Mouse (Mus musculus): Measurements from ENCODE around the gene Cand1.
A peak's percentile ranks its signal among the peaks of the same experiment; 100 is the strongest.

Cand1 gene

DNA sequence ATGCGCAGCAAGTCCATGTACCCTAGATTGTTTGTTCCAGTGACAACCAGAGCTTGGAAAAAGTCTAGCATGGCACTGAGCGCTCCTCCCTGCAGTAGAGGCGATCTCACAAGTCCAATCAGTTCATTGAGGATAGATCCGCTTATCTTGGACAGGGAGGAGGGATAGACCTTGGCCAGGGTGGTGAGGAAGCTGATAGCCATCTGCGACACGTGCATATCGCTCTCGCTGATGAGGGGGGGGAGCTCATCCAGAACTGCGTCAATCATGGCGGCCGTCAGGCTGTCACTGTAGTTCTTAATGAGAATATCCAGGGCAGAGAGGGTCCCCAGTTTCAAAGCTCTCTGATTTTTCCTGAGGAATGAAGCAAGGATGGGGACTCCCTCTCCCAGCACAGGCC lies 28.6 kb downstream of the Cand1 start:
- DNase-seq (ENCODE audit: low spot score in 2 of 2), result no peak

DNA sequence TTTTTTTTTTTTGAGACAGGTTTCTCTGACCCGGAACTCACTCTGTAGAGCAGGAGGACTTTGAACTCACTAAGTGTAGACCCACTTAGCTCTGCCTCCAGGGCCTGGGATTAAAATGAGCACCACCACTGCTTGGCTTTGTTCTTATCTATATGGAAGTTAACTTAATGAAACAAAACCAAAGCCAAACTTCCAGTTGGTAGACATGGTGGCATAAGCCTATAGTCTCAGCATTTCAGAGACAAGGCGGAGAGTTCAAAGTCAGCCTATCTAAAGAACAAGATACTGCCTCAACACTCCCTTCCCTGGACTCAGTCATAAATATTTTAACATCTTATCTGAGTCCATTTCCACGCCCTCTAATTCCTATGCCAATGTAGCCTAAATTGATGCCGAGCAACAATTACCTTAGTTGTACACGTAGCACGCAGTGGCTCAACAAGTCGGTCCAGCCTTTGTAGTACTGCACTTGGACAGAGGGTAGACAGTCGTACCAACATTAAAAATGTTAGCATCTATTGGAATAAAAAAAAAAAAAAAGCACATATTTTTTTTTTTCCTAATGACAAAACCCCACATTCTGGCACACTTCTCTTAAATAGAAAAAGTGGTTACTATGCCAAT lies 33.4 kb downstream of the Cand1 start:
- no peak for DNase-seq (ENCODE audit: low spot score in 2 of 2)

DNA sequence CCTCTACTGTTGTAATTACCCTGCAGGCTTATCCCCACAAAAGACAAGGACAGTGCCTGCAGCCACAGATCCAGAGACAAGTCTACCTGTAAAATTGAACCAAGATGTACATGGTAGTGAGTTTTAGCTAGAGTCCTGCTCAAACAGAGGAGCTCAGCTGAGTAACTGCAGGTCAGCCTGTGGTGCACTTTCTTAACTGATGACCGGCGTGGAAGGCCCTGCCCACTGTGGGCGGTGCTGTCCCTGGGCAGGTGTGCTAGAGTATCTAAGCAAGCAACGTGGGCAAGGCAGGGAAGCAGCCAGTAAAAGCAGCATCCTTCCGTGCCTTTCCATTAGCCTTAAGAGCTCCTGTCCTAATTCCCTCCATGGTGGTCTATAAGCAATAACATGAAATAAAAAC lies 34.6 kb downstream of the Cand1 start:
- no peak for DNase-seq (ENCODE audit: low spot score in 2 of 2)

DNA sequence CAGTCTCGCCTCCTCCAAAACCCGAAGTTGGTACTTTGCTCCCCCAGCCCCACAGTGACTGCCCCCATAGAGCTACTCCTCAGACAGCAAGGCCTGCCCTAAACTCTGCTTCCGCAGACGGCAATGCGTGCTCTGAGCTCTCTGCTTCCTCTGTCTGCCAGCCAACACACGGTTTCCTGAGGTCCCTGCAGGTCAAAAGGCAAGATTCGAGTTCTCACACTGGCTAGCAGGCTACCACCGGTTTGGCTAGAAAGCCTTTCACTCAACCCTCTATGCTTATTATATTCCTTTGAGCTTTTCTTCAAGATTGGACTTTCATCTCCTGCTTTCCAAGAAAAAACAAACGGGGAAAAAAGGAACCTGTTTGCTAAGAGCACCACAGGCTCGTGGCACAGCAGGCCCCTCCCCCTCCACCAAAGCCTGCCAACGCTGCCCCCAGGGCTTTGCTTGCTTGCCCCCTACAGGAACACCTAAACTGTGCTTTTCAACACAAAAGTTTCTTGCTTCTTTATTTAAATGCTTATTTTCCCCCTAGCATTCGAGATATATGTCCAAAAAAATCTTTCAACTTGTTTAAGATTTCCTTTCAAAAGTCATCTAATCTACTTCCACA lies 35.4 kb downstream of the Cand1 start:
- DNase-seq (ENCODE audit: low spot score in 2 of 2), result no peak

DNA sequence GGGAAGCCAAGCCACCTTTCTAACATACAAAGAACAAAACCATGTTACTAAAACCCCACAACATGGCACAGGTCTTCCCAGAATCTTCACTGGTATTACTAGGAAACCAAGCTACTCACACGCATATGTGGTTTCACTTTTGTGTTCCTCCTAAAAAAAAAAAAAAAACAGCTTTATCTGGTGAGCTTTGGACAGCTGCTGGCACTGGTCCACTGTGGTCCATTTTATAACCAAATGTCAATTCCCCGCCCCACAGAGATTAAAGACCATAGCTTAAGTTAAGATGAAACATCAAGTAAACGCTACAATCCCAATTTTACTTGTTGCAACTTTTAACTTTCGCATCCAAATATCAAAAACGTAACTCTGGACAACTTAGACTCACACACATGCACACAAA lies 40.0 kb downstream of the Cand1 start:
- DNase-seq (ENCODE audit: low spot score in 2 of 2), result no peak

DNA sequence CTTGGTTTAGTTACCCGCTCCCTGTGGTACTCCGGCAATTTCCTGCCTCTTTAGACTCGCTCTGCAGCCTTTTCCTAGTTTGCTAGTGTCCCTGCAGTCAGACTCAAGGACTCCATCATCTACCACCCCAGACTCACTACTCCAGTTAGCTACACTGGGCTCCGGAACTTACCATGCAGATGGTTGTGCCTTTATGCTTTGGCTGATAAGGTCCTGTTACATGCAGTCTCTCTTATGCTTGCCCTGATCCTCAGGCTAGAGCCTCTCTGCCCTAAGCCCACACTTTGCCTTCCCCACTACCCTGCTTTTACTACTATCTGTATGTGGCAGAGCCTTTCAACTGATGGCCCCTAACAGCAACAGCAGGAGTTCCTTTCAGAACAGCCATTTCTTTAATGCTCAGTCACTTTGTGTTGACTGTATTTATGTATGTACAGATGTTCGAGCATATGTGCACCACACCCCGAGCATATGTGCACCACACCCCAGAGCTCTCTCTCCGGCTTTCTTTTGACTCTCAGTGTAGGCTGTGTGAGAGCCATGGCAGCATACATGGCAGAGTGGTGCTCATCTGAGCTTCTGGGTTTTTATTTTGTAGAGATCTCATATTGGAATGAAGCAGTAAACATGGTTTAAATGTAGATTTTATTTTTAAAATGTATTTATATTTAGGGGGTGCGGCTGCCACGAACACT lies 41.5 kb downstream of the Cand1 start:
- peak in 1 of 2 experiments; percentile 29 for DNase-seq (ENCODE audit: low spot score in 2 of 2)

DNA sequence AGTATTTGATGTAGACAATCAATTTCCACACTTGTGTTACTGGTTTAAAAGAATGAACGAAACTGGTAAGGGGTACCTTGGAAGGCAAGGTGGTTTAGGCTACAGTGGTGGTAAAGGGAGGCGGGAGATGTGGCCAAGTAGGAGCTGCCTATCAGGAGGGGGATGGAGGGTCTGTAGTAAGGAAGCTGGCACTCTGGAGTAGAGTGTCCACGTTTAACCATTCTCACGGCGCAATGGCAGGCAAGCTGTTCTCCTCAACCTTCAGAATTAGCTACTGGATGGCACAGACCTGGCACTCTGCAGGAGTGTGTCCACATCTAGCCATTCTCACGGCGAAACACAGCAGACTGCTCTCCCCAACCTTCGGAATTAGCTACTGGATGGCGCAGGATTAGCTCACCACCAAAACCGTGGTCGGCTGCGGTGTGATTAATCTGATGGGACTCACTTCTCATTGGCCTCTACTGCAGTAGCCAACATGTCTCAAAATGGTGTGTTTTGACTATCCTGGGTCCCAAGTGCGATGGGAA lies 42.2 kb downstream of the Cand1 start:
- no peak for DNase-seq (ENCODE audit: low spot score in 2 of 2)

DNA sequence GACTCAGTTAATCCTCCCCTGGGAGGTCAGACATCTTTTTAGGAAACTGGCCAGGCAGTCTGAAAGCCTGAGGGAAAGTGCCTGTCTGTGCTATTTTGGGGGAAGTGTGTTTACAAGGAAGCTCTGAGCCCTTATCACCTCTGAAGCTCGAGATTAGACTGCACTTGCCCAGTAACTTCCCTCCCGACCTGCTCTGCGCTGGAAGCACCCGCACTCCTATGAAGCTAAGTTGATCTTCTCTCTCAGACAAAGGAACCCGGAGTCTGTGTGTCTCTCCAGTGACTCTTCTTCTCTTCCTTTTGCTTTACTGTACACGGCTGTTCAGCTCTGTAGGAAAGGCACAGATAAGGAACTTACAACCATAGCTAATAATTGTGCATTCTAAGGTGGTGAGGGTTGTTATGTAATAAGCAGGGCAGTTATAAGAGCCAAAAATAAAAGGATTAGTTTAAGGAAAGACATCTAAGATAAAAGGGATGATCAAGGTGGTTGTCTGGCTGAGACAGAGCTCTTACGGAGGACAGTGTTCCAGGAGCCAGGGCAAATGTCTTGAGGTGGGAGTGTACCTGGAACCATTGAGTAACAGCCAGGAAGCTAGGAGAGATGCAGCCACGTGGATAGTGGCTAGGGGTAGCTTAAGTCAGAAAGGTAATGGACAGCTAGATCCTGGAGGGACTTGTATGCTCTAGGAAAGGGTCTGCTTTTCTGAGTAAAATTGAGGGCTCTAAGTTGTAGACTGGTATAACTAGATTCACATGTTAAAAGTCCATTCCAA lies 47.1 kb downstream of the Cand1 start:
- DNase-seq (ENCODE audit: low spot score in 2 of 2), result no peak

DNA sequence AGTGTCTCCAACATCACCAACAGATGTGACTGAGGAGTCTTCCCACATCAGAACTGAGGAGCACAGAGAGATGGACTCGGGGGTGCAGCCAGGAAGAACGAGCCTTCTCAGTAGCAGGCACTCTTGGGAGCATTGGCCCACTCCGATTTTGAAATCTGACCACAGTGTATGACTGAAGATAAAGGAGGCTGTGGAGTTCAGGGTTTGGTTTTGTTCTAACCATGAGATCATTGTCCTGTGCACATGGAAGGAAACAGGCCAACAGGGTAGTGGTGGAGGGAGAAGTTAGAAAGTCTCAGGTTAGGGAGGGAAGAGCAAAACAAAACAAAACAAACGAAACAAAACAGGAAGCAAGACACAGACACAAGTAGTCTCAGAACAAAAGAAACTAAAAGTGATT lies 52.1 kb downstream of the Cand1 start:
- no peak for DNase-seq (ENCODE audit: low spot score in 2 of 2)

DNA sequence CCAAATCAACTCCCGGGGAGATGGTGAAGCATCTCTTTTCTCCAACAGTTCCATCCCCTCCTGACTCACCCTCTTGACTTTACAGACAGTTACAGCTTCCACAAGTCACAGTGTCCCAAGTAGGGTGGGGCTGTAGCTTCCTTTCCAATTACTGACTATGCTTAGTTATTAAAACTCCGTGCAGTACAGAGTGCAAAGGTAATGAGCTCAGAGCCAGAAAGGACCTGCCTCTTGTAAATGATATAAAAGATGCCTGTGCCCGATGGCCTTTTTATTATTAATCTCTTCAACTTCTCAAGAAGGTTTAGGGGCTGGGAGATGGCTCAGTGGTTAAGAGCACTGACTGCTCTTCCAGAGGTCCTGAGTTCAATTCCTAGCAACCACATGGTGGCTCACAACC lies 70.2 kb downstream of the Cand1 start:
- DNase-seq (ENCODE audit: low spot score in 2 of 2), result no peak

DNA sequence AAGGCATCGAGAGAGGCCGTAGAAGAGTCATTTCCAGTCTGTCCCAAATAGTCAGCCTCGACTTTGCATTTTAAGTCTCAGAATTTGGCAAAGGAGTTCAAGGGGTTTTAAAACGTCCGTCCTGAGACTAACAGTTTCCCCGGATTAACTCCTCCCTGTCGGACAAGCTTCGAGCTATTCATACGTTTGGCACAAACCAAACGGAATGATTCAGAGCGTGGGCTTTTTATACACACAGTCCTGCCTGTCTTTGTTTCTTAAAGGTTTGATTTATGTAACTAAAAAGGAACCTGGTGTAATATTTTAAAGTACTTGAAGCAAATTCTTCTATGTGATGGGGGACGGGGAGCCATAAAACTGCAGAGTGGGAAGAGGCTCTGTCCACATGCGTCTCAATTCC lies 70.6 kb downstream of the Cand1 start:
- DNase-seq (ENCODE audit: low spot score in 2 of 2), result no peak

DNA sequence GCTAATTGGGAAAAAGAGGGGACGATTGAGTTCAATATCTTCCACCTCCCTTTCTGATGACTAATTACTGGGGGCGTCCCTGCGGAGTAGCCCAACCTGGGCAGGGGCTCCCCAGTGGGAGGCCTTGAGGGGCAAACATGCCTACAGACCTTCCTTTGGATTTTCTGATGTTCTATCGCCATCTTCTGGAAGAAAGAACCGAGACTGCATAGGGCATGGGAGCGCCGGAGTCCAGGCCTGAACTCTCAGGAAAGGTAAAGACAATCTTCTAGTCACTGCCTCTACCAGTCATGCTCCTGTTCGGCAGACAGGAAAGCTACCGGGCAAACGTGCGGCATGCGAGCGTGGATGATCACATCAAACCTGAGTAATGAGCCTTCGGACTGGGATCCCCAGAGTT lies 71.1 kb downstream of the Cand1 start:
- DNase-seq (ENCODE audit: low spot score in 2 of 2), result no peak

DNA sequence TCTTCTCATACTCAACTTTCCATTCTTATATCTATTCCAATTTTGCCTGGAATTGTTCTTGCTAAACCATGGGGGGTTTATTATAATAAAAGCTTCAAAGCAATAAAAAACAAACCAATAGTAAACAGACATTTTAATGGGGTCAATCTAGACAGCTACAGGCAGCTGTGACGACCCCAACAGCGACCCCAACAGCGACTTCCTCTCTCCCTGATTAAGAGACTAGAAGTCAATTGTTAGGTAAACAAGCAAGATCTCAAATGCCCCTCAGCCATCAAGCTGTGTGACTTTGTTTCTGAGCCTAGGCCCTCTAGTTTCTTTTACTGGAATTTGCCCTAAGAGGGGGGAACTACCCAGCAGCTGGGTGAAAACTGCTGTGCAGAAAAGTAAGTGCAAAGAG lies 72.0 kb downstream of the Cand1 start:
- DNase-seq (ENCODE audit: low spot score in 2 of 2), result no peak

DNA sequence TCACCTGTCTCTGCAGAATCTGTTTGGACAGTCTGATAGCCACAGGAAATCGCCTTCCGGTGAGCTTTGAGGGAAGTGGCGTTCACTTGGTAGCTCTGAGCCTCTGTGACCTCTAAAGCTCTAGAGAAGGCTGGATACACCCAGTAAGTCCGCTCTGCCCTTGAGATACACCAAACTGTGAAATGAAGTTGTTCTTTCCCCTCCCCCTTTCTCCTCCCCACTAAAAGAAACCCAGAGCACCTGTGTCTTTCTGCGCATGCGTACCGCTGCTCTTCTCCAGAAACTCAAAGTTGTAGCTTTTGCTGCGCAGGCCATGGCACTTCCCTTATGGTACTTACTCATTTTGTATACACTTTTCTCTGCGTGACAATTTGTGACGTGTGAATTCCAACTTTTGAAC lies 74.8 kb downstream of the Cand1 start:
- DNase-seq (ENCODE audit: low spot score in 2 of 2), result no peak

DNA sequence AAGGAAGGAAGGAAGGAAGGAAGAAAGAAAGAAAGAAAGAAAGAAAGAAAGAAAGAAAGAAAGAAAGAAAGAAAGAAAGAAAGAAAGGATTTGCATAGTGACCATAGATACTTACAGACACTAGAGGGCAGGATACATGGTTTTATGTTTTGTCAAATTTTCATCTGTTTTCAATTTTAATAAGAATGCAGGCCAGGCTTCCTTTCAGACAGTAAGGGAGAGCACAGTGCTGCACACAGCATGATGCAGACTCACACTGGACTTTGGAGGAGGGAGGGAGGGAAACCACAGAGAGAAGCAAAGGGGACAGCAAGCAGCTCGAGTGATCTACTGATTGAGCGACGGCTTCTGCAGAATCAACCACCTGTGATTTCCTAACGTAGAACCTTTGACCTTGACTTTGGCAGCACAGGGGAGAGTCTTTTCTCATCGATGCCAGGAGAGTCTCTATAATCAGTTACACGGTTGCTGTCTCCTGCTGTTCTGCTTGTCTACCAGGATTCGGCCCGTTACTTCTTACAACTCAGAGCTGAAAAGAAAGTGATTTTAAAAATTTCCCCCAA lies 78.0 kb downstream of the Cand1 start:
- no peak for DNase-seq (ENCODE audit: low spot score in 2 of 2)

DNA sequence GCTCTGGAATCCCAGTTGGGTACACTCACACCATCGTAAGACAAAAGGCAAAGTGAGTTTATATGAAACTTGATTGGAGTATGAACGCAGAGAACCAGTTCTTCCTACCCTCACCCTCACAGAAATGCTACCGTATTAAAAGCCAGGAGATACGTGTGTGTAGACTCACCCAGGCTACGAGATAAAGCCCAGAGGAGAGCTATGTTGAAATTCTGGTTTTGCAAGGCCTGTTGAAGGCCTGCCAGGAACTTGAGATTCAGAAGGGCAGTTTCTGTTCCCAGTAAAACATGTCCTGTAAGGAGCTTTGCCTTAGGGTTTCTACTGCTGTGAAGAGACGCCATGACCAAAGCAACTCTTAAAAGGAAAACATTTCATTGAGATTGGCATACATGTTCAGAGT lies 79.7 kb downstream of the Cand1 start:
- DNase-seq (ENCODE audit: low spot score in 2 of 2), result no peak

DNA sequence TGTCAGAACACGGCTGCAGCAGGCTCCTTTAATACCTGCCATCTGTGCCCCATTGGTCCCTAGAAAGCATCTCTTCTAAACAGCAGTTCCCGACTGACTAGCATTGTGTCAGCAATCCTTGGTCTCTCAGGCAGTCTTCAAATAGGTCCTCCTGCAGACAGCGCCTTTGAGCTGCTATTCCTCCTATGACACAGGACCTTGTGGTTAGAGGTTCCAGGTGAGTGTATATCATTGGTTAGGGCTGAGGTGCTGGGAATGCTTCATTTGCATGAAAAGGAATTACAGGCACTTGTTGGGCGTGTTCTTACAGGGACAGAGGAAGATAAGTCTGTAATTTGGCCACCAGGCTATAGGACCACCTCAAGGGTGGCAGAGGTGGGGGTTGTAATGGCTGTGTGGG lies 90.6 kb downstream of the Cand1 start:
- DNase-seq (ENCODE audit: low spot score in 2 of 2), result no peak

All from right cerebral cortex, postnatal 36 days (tissue).